Mouse (Mus musculus): ENCODE measurements around the gene Srcin1. TPM values are rescaled to one million over a fixed set of nuclear protein-coding genes. Genes with fewer than 3 reads are reported as not detected.

The Srcin1 gene
- polyA plus RNA-seq (2014; fragmentation: Nextera tagmentation; extraction: Ambion mirVana): 1.7 and 2.2 TPM in 2 replicates

- Histone ChIP-seq H3K4me2 (peak within 1 kb of the TSS; percentile 92), H3K4me1 (ENCODE audit: control insufficient read depth, insufficient read depth, low read length) (peaks cover 43% of the 10 kb centered on the region), H3K27ac (ENCODE audit: low read depth, low read length) (peak within 1 kb of the TSS; percentile 89), H3K9ac (ENCODE audit: low read length) (peak within 1 kb of the TSS; percentile 95), H3K27me3 (ENCODE audit: control insufficient read depth, insufficient read depth, low read length) (peaks cover 15% of the 10 kb centered on the region), H3K36me3 (ENCODE audit: control insufficient read depth, insufficient read depth, low read length) (no peaks in the 10 kb centered on the region), H3K4me3 (ENCODE audit: low read depth, low read length) (peak within 1 kb of the TSS; percentile 80), H3K9me3 (ENCODE audit: control insufficient read depth, low read length) (no peaks in the 10 kb centered on the region)
- DNase-seq (ENCODE audit: low spot score, missing footprints): no peak
- 29% methylated on average over 9 of the region's 9 CpGs for WGBS
- ATAC-seq (ENCODE audit: low FRiP score): no peak
Measured at GRCm38 (mm10) chr11:97576136-97576906, at the start of gene Srcin1. Gene Srcin1, minus strand, starts transcription at chr11:97576186.

DNA sequence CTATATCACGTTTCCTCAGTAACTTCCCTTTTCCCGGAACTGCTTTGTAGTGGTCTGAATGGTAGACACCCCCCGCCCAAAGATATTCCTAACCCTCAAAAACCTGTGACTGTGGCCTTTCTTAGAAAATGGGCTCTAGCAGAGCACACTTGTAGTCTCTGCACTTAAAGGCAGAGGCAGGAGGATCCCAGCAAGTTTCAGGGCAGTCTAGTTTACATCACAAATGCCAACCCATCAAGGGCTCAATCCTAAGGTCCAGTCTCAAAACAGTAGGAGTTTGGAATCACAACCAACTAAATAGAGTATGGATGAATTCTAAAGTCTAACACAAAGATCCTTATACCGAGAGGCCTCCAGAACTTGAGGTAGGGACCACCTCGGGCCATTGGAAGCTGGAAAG, 49.6 kb upstream of the Srcin1 start:
- peaks cover 42% of the 10 kb centered on the region for H3K27me3 ChIP-seq (ENCODE audit: control insufficient read depth, insufficient read depth, low read length)
- no peaks in the 10 kb centered on the region for H3K9me3 ChIP-seq (ENCODE audit: control insufficient read depth, low read length)
- no peak overlapping the region for H3K4me3 ChIP-seq (ENCODE audit: low read depth, low read length)
- no peak overlapping the region for H3K27ac ChIP-seq (ENCODE audit: low read depth, low read length)
- peaks cover 30% of the 10 kb centered on the region for H3K4me1 ChIP-seq (ENCODE audit: control insufficient read depth, insufficient read depth, low read length)
- ATAC-seq (ENCODE audit: low FRiP score) (no peak), DNase-seq (ENCODE audit: low spot score, missing footprints) (no peak)
- no peak overlapping the region for H3K9ac ChIP-seq (ENCODE audit: low read length)
- WGBS: 79% methylated on average over 5 of the region's 5 CpGs
- H3K4me2 ChIP-seq: no peak overlapping the region
- H3K36me3 ChIP-seq (ENCODE audit: control insufficient read depth, insufficient read depth, low read length): no peaks in the 10 kb centered on the region

DNA sequence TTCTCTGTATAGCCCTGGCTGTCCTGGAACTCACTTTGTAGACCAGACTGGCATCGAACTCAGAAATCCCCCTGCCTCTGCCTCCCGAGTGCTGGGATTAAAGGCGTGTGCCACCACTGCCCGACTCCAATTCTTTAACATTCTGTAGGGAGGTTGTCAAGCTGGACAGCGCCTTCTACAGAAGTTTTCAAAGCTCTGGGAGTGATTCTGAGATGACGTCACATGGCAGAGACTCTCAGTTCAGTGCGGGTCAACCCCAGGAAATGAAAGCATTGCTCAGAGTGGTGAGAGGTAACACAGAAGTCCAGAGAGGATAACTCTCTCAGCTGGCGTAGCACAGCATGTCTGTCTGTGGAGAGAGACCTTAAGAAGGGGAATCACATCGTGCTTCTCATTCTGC, 47.2 kb upstream of the Srcin1 start:
- H3K9me3 ChIP-seq (ENCODE audit: control insufficient read depth, low read length): no peaks in the 10 kb centered on the region
- no peaks in the 10 kb centered on the region for H3K36me3 ChIP-seq (ENCODE audit: control insufficient read depth, insufficient read depth, low read length)
- H3K27me3 ChIP-seq (ENCODE audit: control insufficient read depth, insufficient read depth, low read length): peaks cover 22% of the 10 kb centered on the region
- ATAC-seq (ENCODE audit: low FRiP score) (no peak), DNase-seq (ENCODE audit: low spot score, missing footprints) (no peak)
- H3K27ac ChIP-seq (ENCODE audit: low read depth, low read length): no peak overlapping the region
- no peak overlapping the region for H3K4me3 ChIP-seq (ENCODE audit: low read depth, low read length)
- H3K9ac ChIP-seq (ENCODE audit: low read length): no peak overlapping the region
- WGBS: 65% methylated on average over 9 of the region's 9 CpGs
- H3K4me2 ChIP-seq: no peak overlapping the region
- H3K4me1 ChIP-seq (ENCODE audit: control insufficient read depth, insufficient read depth, low read length): peaks cover 23% of the 10 kb centered on the region

GRCm38 (mm10) chr11:97622440-97622839, 46.5 kb upstream of the Srcin1 start:
- no peak overlapping the region for H3K4me2 ChIP-seq
- H3K27me3 ChIP-seq (ENCODE audit: control insufficient read depth, insufficient read depth, low read length): peaks cover 15% of the 10 kb centered on the region
- H3K4me3 ChIP-seq (ENCODE audit: low read depth, low read length): no peak overlapping the region
- H3K36me3 ChIP-seq (ENCODE audit: control insufficient read depth, insufficient read depth, low read length): no peaks in the 10 kb centered on the region
- peaks cover 16% of the 10 kb centered on the region for H3K4me1 ChIP-seq (ENCODE audit: control insufficient read depth, insufficient read depth, low read length)
- H3K27ac ChIP-seq (ENCODE audit: low read depth, low read length): no peak overlapping the region
- H3K9me3 ChIP-seq (ENCODE audit: control insufficient read depth, low read length): no peaks in the 10 kb centered on the region
- H3K9ac ChIP-seq (ENCODE audit: low read length): no peak overlapping the region
- DNase-seq (ENCODE audit: low spot score, missing footprints) (peak; percentile 97), ATAC-seq (ENCODE audit: low FRiP score) (0 out of 2 replicates have a peak, but pooled peaks have one; percentile 7)
- WGBS: 4% methylated on average over 6 of the region's 6 CpGs

- Histone ChIP-seq H3K27ac (ENCODE audit: low read depth, low read length) (no peak overlapping the region), H3K4me2 (no peak overlapping the region), H3K4me1 (ENCODE audit: control insufficient read depth, insufficient read depth, low read length) (no peaks in the 10 kb centered on the region), H3K27me3 (ENCODE audit: control insufficient read depth, insufficient read depth, low read length) (no peaks in the 10 kb centered on the region; the same call in 1 of the 2 replicates), H3K4me3 (ENCODE audit: low read depth, low read length) (no peak overlapping the region), H3K36me3 (ENCODE audit: control insufficient read depth, insufficient read depth, low read length) (no peaks in the 10 kb centered on the region), H3K9ac (ENCODE audit: low read length) (no peak overlapping the region), H3K9me3 (ENCODE audit: control insufficient read depth, low read length) (no peaks in the 10 kb centered on the region)
- DNase-seq (ENCODE audit: low spot score, missing footprints): peak; percentile 90
- WGBS: 42% methylated on average over 5 of the region's 5 CpGs
- ATAC-seq (ENCODE audit: low FRiP score): no peak
Measured at GRCm38 (mm10) chr11:97619391-97619795, 43.4 kb upstream of the Srcin1 start.

- Histone ChIP-seq H3K27me3 (ENCODE audit: control insufficient read depth, insufficient read depth, low read length) (no peaks in the 10 kb centered on the region; the same call in 1 of the 2 replicates), H3K27ac (ENCODE audit: low read depth, low read length) (no peak overlapping the region), H3K9me3 (ENCODE audit: control insufficient read depth, low read length) (no peaks in the 10 kb centered on the region), H3K4me1 (ENCODE audit: control insufficient read depth, insufficient read depth, low read length) (no peaks in the 10 kb centered on the region), H3K9ac (ENCODE audit: low read length) (no peak overlapping the region), H3K36me3 (ENCODE audit: control insufficient read depth, insufficient read depth, low read length) (no peaks in the 10 kb centered on the region), H3K4me3 (ENCODE audit: low read depth, low read length) (no peak overlapping the region), H3K4me2 (no peak overlapping the region)
- DNase-seq (ENCODE audit: low spot score, missing footprints) (no peak), ATAC-seq (ENCODE audit: low FRiP score) (no peak)
- 66% methylated on average over 11 of the region's 11 CpGs for WGBS
Measured at GRCm38 (mm10) chr11:97618368-97618767, 42.4 kb upstream of the Srcin1 start.

GRCm38 (mm10) chr11:97615276-97615675, 39.3 kb upstream of the Srcin1 start:
- no peaks in the 10 kb centered on the region for H3K36me3 ChIP-seq (ENCODE audit: control insufficient read depth, insufficient read depth, low read length)
- no peaks in the 10 kb centered on the region for H3K9me3 ChIP-seq (ENCODE audit: control insufficient read depth, low read length)
- no peak overlapping the region for H3K4me3 ChIP-seq (ENCODE audit: low read depth, low read length)
- 81% methylated on average over 4 of the region's 4 CpGs for WGBS
- no peak overlapping the region for H3K27ac ChIP-seq (ENCODE audit: low read depth, low read length)
- ATAC-seq (ENCODE audit: low FRiP score) (no peak), DNase-seq (ENCODE audit: low spot score, missing footprints) (no peak)
- no peaks in the 10 kb centered on the region for H3K4me1 ChIP-seq (ENCODE audit: control insufficient read depth, insufficient read depth, low read length)
- no peak overlapping the region for H3K4me2 ChIP-seq
- no peak overlapping the region for H3K9ac ChIP-seq (ENCODE audit: low read length)
- no peaks in the 10 kb centered on the region; the same call in 1 of the 2 replicates for H3K27me3 ChIP-seq (ENCODE audit: control insufficient read depth, insufficient read depth, low read length)

DNA sequence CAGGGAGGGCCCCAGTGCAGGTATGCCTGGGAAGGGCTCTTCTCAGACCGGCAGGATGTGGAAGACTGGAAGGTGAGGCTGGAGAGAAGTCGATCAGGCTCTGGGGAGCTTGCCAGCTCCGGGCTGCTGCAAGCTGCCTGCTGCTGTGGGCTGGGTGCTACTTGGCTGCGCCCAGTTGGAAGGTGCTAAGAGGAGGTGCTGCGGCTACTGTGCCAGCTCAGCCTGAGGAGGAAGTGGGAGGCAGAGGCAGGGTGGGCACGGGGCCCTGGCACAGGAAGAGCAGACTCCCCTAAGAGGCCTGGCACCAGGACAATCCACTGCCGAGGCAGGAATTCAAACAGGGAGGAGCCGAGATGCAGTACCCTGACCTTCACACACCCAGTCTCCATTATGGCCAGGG, 35.1 kb upstream of the Srcin1 start:
- Histone ChIP-seq H3K27ac (ENCODE audit: low read depth, low read length) (no peak overlapping the region), H3K4me2 (no peak overlapping the region), H3K4me3 (ENCODE audit: low read depth, low read length) (no peak overlapping the region), H3K9me3 (ENCODE audit: control insufficient read depth, low read length) (no peaks in the 10 kb centered on the region), H3K36me3 (ENCODE audit: control insufficient read depth, insufficient read depth, low read length) (no peaks in the 10 kb centered on the region), H3K27me3 (ENCODE audit: control insufficient read depth, insufficient read depth, low read length) (no peaks in the 10 kb centered on the region; the same call in 1 of the 2 replicates), H3K9ac (ENCODE audit: low read length) (no peak overlapping the region), H3K4me1 (ENCODE audit: control insufficient read depth, insufficient read depth, low read length) (no peaks in the 10 kb centered on the region)
- 84% methylated on average over 8 of the region's 8 CpGs for WGBS
- DNase-seq (ENCODE audit: low spot score, missing footprints): no peak
- no peak for ATAC-seq (ENCODE audit: low FRiP score)

DNA sequence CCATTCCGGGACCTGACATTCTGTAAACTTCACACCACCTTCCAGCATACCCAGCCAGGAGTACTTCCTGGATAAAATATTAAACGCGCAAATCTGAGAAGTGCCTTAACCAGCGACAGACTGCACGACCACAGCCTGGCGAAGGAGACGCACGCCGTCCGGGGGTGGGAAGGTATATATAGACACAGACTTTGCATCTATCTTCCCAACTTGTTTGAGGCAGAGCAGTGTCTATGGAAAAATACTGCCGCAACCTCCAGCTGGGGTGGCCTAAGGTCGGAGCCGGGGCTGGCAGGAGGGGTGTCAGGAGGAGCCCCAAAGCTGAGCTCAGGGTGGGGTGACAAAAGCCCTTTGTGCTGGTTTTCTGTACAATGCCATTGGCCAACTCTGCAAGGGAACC, 33.8 kb upstream of the Srcin1 start:
- Histone ChIP-seq H3K4me3 (ENCODE audit: low read depth, low read length) (no peak overlapping the region), H3K4me2 (no peak overlapping the region), H3K27me3 (ENCODE audit: control insufficient read depth, insufficient read depth, low read length) (no peaks in the 10 kb centered on the region), H3K36me3 (ENCODE audit: control insufficient read depth, insufficient read depth, low read length) (no peaks in the 10 kb centered on the region), H3K4me1 (ENCODE audit: control insufficient read depth, insufficient read depth, low read length) (no peaks in the 10 kb centered on the region), H3K27ac (ENCODE audit: low read depth, low read length) (no peak overlapping the region), H3K9ac (ENCODE audit: low read length) (no peak overlapping the region), H3K9me3 (ENCODE audit: control insufficient read depth, low read length) (no peaks in the 10 kb centered on the region)
- whole genome bisulfite sequencing: 91% methylated on average over 13 of the region's 13 CpGs
- DNase-seq (ENCODE audit: low spot score, missing footprints): no peak
- no peak for ATAC-seq (ENCODE audit: low FRiP score)
